ENCODE assay signal across 24 mouse cellular contexts in the genomic region with DNA sequence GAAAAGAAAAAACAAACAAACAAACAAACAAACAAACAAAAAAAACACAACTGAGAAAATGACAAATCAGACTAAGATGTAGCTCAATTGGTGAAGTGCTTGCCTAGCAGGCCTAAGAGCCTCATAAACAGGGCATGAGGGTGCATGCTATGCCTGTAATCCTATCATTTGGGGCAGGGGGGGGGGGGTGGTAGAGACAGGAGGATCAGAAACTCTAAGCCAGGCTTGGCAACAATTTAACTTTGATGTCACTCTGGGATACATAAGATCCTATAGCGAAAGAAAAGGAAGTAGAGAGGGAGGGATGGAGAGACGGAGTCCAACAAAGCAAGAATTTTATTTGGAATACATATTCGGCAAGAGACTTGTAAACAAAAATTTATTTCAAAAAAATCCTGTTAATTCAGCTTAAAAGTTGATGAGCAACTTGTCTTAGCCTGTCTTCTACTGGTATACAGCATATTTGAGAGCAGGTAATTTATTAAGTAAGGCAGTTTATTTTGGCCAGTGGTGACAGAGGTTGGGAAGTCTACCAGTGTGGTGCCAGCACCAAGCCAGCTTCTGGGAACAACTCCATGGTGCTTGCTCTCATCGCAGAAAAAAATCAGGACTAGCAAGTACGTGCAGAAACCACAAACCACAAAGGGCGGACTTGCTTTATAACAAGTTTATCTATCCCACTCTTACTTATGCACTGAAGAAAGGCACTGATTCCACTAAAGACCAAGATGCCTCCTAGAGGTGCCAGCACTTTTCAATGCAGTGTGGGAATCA. TPM values are rescaled to one million over a fixed set of nuclear protein-coding genes. Genes with fewer than 3 reads are reported as not detected.
DNase-seq lines count a peak whose midpoint lies in the region; ATAC-seq and TF ChIP-seq lines count a peak whose summit lies in the region.
"Had no signal": no experiment of that assay in that cellular context is flagged by ENCODE, and none has a peak within 500 bp of the region (broad histone marks: within the 10 kb centered on the region; RNA-seq: fewer than 3 reads in every experiment).

No protein-coding gene starts in this region.

- no peaks in the 10 kb centered on the region for H3K27me3 ChIP-seq in heart, embryonic 16.5 days (ENCODE audit: control insufficient read depth, insufficient read depth, low read length)
- H3K27me3 ChIP-seq: forebrain, embryonic 15.5 days; hindbrain, embryonic 13.5 days; midbrain, embryonic 15.5 days; neural tube, embryonic 15.5 days had no signal

- H3K4me3 ChIP-seq in gastrocnemius, adult 2 months: peak overlapping the region; percentile 47
- H3K4me3 ChIP-seq in heart, embryonic 16.5 days (ENCODE audit: low read length): no peak overlapping the region
- H3K4me3 ChIP-seq: erythroblast, embryonic 14.5 days; forebrain, embryonic 15.5 days; heart, embryonic 12.5 days; hindbrain, embryonic 13.5 days; limb, embryonic 13.5 days; liver, embryonic 15.5 days; midbrain, embryonic 15.5 days; myocyte; neural tube, embryonic 15.5 days had no signal

- no peaks in the 10 kb centered on the region for H3K36me3 ChIP-seq in heart, embryonic 16.5 days (ENCODE audit: control insufficient read depth, insufficient read depth)
- H3K36me3 ChIP-seq: forebrain, embryonic 15.5 days; heart, embryonic 12.5 days; hindbrain, embryonic 13.5 days; limb, embryonic 13.5 days; liver, embryonic 15.5 days; midbrain, embryonic 15.5 days; neural tube, embryonic 15.5 days had no signal

- ATAC-seq in heart, embryonic 16.5 days (replicated peaks; ENCODE audit: extremely low read depth, insufficient read depth, low FRiP score): no peak
- ATAC-seq: forebrain, embryonic 15.5 days; lung, postnatal 0 days; midbrain, embryonic 15.5 days had no signal

- H3K9ac ChIP-seq in heart, embryonic 16.5 days (ENCODE audit: low read length): no peak overlapping the region
- H3K9ac ChIP-seq: forebrain, embryonic 15.5 days; heart, embryonic 12.5 days; hindbrain, embryonic 13.5 days; limb, embryonic 13.5 days; liver, embryonic 15.5 days; midbrain, embryonic 15.5 days; neural tube, embryonic 15.5 days had no signal

- peaks cover 10% of the 10 kb centered on the region; the same call in 1 of the 2 replicates for H3K4me1 ChIP-seq in heart, embryonic 16.5 days (ENCODE audit: control insufficient read depth, insufficient read depth, low read length)
- H3K4me1 ChIP-seq: liver, embryonic 15.5 days had no signal

- peak overlapping the region; percentile 97 for H3K27ac ChIP-seq in gastrocnemius, adult 2 months
- peak overlapping the region; percentile 30 for H3K27ac ChIP-seq in heart, embryonic 16.5 days (ENCODE audit: low read length)
- H3K27ac ChIP-seq: forebrain, embryonic 15.5 days; hindbrain, embryonic 13.5 days; limb, embryonic 13.5 days; liver, embryonic 15.5 days; midbrain, embryonic 15.5 days; neural tube, embryonic 15.5 days had no signal

- H3K9me3 ChIP-seq in heart, embryonic 16.5 days (replicated peaks; ENCODE audit: control insufficient read depth, low read length): no peaks in the 10 kb centered on the region
- H3K9me3 ChIP-seq: forebrain, embryonic 15.5 days; heart, embryonic 12.5 days; hindbrain, embryonic 13.5 days; limb, embryonic 13.5 days; liver, embryonic 15.5 days; midbrain, embryonic 15.5 days; neural tube, embryonic 15.5 days had no signal

- WGBS in heart, embryonic 16.5 days: 69% methylated on average over 6 of the region's 6 CpGs

- intact Hi-C loops in gastrocnemius, adult 2 months (cut with DNase I): no loop called here
- intact Hi-C loops in gastrocnemius, postnatal 14 days (cut with DNase I; ENCODE audit: low total_unique reads): no loop called here

- DNase-seq in gastrocnemius, adult 2 months: peak; percentile 32
- no peak for DNase-seq in gastrocnemius, postnatal 14 days
- DNase-seq in heart, postnatal 4 days: no peak
- DNase-seq in kidney, postnatal 36 days: peak; percentile 37 to 47
- DNase-seq in kidney, postnatal 14 days: no peak
- DNase-seq in fat pad, adult 2 months (ENCODE audit: extremely low read depth, low read depth, low spot score): peak; percentile 98
- DNase-seq in cerebellum, adult 8-10 months: no peak
- DNase-seq: B cell, adult 2 months; cerebellum, adult 9-10 months; layer of hippocampus, postnatal 36 days; right cerebral cortex, postnatal 14 days; thymus, postnatal 36 days had no signal

- TF ChIP-seq CTCF in gastrocnemius, adult 2 months (IDR thresholded peaks at IDR 0.05): no peak

- no peak overlapping the region for H3K4me2 ChIP-seq in heart, embryonic 16.5 days (ENCODE audit: low read depth, low read length)
- H3K4me2 ChIP-seq: forebrain, embryonic 15.5 days; heart, embryonic 12.5 days; hindbrain, embryonic 13.5 days; limb, embryonic 13.5 days; liver, embryonic 15.5 days; midbrain, embryonic 15.5 days; neural tube, embryonic 15.5 days had no signal

RNA-seq across cellular contexts. Expression of a gene that starts 5.4 kb away (rescaled TPM):
- 100 to 1,000 TPM; 135 to 136 TPM for total RNA-seq in gastrocnemius, adult 2 months (2021)
- 10 to 100 TPM; 88.8 to 96.3 TPM for total RNA-seq in gastrocnemius, postnatal 14 days (2021)
- 45.3 and 49.7 TPM in 2 replicates for polyA plus RNA-seq in heart, embryonic 16.5 days (2015; fragmentation: Nextera tagmentation; extraction: Ambion mirVana)
- 10 to 100 TPM; 88.5 to 89.9 TPM for total RNA-seq in heart, postnatal 4 days (2021)
- polyA plus RNA-seq: erythroblast, embryonic 14.5 days had no signal

RNA-seq across cellular contexts. Expression of a gene that starts 52.9 kb away (rescaled TPM):
- total RNA-seq in gastrocnemius, adult 2 months (2021): 10 to 100 TPM; 45.8 to 69.1 TPM
- total RNA-seq in gastrocnemius, postnatal 14 days (2021): 10 to 100 TPM; 62.1 to 63.0 TPM
- polyA plus RNA-seq in heart, embryonic 16.5 days (2015; fragmentation: Nextera tagmentation; extraction: Ambion mirVana): 37.0 and 40.8 TPM in 2 replicates
- total RNA-seq in heart, postnatal 4 days (2021): 10 to 100 TPM; 46.0 to 47.7 TPM
- total RNA-seq: megakaryocyte progenitor cell, adult 5-6 weeks had no signal

Comparison
In these comparisons a context has a peak if more than half of its experiments do, and no peak if none do; other contexts are left out.
1. DNase-seq: peak in gastrocnemius, adult 2 months (single experiment), kidney, postnatal 36 days (2 of 2) and fat pad, adult 2 months (single experiment); none in gastrocnemius, postnatal 14 days (single experiment), heart, postnatal 4 days (single experiment), kidney, postnatal 14 days (single experiment) and cerebellum, adult 8-10 months (single experiment).